Mouse (Mus musculus): ENCODE data around the gene Slc23a2. TPM values are rescaled to one million over a fixed set of nuclear protein-coding genes. Genes with fewer than 3 reads are reported as not detected.

The Slc23a2 gene
- 100 to 1,000 TPM; 102 to 154 (median 134) TPM for total RNA-seq (2022)

DNA sequence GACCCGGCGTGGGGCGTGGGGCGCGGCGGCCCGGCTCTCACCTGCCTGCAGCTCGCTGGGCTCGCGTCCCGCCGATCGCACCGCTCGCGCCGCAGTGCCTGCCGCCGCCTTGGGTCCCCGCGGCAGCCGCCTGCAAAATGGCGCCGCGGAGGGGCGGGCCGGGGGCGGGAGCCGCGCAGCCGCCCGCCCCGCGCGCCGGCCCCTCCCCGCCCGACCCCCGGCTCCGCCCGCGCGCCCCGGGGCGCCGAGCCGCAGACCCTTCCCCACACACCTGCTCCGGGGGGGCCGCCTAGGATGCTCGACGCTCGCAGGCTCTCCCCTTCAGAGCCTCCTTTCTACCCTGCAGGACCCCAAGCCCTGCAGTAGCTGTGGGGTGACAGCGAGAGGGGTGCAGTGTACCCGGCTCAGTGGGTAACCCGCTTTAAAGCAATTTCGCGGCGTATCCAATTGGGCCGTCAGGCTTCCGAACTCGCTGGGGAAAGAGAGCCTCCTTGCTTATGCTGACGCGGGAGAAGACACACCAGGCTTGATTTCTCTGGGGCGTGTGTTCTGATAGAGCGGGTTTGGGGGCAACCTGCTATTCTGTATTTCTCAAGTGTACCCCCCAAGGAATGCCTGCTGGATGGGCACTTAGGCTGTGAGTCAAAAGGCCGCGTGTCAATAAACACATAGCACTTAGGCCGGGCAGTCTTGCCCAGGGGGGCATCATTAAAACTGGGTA is at the start of gene Slc23a2:
TSS of gene Slc23a2 (minus strand) at position 138 of the 721 bp plus-strand sequence.
- DNase-seq = no peak

- no peak for DNase-seq
Observed at GRCm38 (mm10) chr2:132190602-132191161, 45.8 kb upstream of the Slc23a2 start.

- DNase-seq = no peak
Observed at GRCm38 (mm10) chr2:132183874-132184273, 39.0 kb upstream of the Slc23a2 start.

DNA sequence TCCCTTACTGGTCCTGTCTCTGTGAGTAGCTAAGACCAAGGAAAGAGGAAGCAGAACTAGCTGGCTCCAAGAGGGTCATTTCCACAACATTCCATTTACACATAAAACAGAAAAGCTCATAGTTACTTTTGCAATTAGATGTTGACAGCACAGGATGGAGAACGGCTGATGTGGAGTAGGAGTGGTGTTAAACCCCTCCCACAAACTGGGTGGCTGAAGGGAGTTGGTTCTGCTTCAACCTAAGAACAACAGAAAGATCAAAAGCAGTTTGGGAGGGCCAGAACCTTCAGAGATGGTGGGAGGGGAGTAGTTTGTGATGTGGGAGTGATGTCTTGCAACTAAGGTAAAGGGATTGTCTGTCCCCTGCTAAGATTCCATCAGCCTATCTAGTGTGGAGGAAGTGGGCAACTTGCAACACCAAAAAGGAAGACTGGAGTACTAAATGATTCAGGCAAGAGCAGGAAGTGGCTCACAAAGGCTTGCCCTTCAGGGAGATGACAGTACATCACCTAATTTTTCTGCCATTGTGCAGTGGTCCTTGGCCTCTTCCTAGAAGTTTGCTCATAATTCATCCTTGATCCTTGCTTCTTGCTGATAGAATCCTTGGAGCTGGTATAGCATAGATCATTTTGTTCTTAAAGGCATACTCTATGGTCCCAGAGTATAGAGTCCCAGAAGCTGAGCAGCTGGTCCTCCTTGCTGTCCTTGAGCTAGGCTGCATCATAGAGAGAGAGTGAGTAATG is 35.7 kb upstream of the Slc23a2 start:
- DNase-seq = peak; percentile 60

- DNase-seq = no peak
Observed at GRCm38 (mm10) chr2:132179371-132179770, 34.5 kb upstream of the Slc23a2 start.

- DNase-seq = no peak
Observed at GRCm38 (mm10) chr2:132177406-132177805, 32.5 kb upstream of the Slc23a2 start.

GRCm38 (mm10) chr2:132176289-132176848 is 31.5 kb upstream of the Slc23a2 start:
- peak; percentile 58 for DNase-seq

DNA sequence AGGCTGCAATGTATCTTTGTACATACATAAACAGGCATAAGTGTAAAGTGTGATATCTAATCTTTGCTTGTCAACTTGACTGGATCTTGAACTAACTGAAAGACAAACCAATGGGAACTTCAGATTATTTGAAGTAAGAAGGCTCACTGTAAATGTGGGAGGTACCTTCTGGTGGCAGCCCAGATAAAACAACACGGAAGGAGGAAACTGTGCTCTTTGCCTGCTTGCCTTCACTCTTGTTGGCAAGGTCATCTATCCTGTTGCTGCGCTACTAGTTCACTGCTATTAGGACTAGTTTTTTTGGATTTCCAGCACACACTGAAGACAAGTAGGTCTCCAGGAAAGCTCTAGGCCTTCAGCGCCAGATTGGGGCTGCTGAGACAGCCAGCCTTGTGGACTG is 29.1 kb upstream of the Slc23a2 start:
- no peak for DNase-seq

GRCm38 (mm10) chr2:132171939-132172338 is 27.0 kb upstream of the Slc23a2 start:
- DNase-seq = no peak

GRCm38 (mm10) chr2:132169150-132169549 is 24.2 kb upstream of the Slc23a2 start:
- peak; percentile 39 for DNase-seq

DNA sequence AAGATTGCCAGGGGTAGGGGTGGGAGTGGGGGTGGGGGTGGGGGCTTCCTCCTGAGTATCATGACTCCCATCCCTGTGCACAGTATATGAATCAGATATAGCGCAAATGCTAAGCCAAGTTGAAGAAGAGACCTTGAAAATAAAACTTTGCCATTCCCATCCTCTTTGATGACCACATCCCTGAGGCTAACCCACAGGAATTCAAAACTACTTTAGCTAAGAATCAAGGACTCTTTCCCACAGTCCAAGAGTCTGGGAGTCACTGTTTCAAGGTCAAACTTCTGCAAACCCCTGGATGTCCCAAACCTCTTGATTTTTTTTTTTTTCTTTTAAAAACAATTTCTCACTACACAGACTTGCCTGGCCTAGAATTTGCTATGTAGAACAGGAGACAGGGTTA is 18.7 kb upstream of the Slc23a2 start:
- DNase-seq = no peak

- DNase-seq = no peak
Observed at GRCm38 (mm10) chr2:132157482-132157881, 12.6 kb upstream of the Slc23a2 start.

DNA sequence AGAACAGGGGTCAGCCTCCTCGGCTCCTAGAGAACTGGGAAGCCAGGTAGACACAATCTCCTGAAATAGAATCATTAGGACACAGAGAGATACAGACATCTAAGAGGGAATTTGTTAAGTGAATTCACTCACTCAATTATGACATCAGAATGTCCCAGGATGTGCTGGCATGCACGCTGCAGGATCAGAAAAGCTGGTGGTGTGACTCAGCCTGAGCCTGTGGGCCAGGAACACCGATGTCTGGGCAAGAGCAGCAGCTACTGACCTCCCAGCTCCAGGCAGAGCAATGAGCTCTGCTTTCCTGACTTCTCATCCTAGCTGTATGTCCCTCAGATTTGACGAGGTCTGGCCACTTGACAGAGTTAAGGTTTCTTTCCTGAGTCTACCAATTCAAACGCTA is 7.8 kb upstream of the Slc23a2 start:
- no peak for DNase-seq

DNA sequence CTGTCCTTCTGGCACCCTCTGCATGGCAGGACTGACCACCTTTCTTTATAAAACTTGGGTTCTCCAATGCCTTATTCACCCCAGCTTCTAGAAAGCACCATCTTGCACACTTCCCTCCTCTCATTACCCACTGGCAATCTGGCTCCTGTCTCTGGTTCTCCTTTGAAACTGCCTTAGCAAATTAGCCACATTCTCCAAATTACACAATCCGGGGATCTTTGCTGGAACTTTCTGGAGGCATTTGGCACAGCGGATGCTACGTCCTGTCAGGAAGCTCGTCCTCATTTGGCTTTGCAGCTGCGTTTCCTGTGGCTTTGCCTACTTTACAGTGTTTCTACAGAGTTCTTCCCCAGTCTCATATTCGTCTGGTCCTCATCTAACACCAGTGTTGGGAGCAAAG is 6.7 kb upstream of the Slc23a2 start:
- no peak for DNase-seq

DNA sequence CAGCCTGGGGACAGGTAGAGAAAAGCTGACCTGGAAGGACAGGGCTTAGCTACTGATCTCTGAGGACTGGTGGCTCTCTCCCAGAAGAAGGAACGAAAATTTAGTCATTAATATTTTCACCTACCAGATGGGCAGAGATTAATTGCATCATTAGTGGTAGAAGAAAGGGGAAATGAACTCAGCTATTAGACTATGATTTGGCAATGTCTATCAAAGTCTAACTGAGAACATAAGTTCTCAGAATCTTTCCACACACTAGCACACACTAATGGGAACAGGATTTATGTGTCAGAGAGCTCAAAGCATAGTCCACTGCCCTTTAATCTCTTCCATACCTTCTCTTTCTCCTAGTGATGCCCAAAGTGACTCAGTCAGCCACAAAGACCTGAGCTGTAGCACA is 6.0 kb upstream of the Slc23a2 start:
- no peak for DNase-seq

DNA sequence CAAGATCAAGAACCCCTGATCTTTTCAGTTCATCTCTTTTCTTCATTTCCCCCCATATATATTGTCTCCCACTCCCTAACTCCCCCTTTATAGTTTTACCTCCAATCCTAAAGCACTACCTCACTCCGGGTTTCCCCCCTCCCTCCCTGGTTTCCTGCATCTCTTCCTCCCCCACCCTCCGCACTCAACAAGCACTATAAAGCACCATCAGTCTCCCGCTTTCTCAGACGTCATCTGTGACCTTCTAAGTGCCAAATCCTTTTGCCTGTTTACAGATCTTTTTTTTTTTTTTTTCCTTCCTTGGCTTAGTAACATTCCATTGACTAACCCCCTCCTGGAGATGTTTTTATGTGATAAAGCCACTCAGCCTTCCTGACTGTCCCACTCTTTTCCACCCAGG is 1.6 kb upstream of the Slc23a2 start:
- peak; percentile 45 for DNase-seq

GRCm38 (mm10) chr2:132143943-132144927 is 673 bp downstream of the Slc23a2 start:
- DNase-seq = no peak

DNA sequence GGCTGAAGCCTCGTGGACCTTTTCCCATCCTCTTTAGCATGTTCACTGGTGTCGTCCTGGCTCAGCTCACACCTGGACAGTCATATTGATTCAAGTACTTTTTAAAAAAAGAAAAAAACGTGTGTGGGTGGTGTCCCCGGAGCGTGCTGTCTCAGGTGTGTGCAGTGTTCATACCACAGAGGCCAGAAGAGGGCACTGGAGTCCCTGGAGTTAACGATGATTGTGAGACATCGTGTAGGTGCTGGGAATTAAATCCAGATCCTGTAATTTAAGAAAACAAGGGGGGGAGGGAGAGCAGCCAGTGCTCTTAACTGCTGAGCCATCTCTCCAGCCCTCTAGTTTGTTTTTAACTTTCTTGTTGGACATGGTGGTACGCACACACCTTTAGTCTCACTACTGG is 2.3 kb downstream of the Slc23a2 start:
- DNase-seq = no peak

GRCm38 (mm10) chr2:132140536-132140935 is 4.4 kb downstream of the Slc23a2 start:
- no peak for DNase-seq

- DNase-seq = no peak
Observed at GRCm38 (mm10) chr2:132139099-132139498, 5.8 kb downstream of the Slc23a2 start.

- no peak for DNase-seq
Observed at GRCm38 (mm10) chr2:132135876-132136637, 8.9 kb downstream of the Slc23a2 start.

Data from adrenal gland, adult 8-10 months (tissue).